Mouse (Mus musculus): ENCODE measurements around the gene Smarcd1. TPM values are rescaled to one million over a fixed set of nuclear protein-coding genes. Genes with fewer than 3 reads are reported as not detected.
A peak's percentile ranks its signal among the peaks of the same experiment; 100 is the strongest.

Gene Smarcd1
- polyA plus RNA-seq, 1 experiment from 2014 or later: 34.0 TPM

GRCm38 (mm10) chr15:99669392-99669791 is 32.5 kb upstream of the Smarcd1 start:
- H3K4me3 ChIP-seq (replicated peaks): no peak overlapping the region
- peaks cover 25% of the 10 kb centered on the region for H3K4me1 ChIP-seq (replicated peaks)
- H3K36me3 ChIP-seq: no peaks in the 10 kb centered on the region
- no peak overlapping the region for H3K9ac ChIP-seq
- H3K4me2 ChIP-seq (replicated peaks): no peak overlapping the region
- no peaks in the 10 kb centered on the region for H3K9me3 ChIP-seq
- H3K27me3 ChIP-seq (replicated peaks): peaks cover 56% of the 10 kb centered on the region
- no peak for ATAC-seq
- 0% methylated on average over 1 of the region's 1 CpGs for WGBS
- H3K27ac ChIP-seq: no peak overlapping the region

- H3K27ac ChIP-seq: no peak within 1 kb of the TSS
- H3K4me1 ChIP-seq (replicated peaks): peaks cover 17% of the 10 kb centered on the region
- WGBS: under 1% methylated on average over 45 of the region's 74 CpGs
- H3K9ac ChIP-seq: peak within 1 kb of the TSS; percentile 54
- H3K36me3 ChIP-seq: no peaks in the 10 kb centered on the region
- H3K27me3 ChIP-seq (replicated peaks): peaks cover 57% of the 10 kb centered on the region
- H3K4me2 ChIP-seq (replicated peaks): peak within 1 kb of the TSS; percentile 99
- H3K9me3 ChIP-seq: no peaks in the 10 kb centered on the region
- peak within 1 kb of the TSS; percentile 54 for H3K4me3 ChIP-seq (replicated peaks)
- peak; percentile 89 for ATAC-seq
Measured at GRCm38 (mm10) chr15:99670154-99670821, 31.6 kb upstream of the Smarcd1 start, which contains the start of gene Asic1. Asic1 (plus strand) TSS chr15:99670368.

- peak overlapping the region; percentile 99 for H3K4me2 ChIP-seq (replicated peaks)
- H3K4me3 ChIP-seq (replicated peaks): peak overlapping the region; percentile 54
- no peaks in the 10 kb centered on the region for H3K36me3 ChIP-seq
- H3K9ac ChIP-seq: peak overlapping the region; percentile 54
- peak; percentile 9; the same call in 1 of the 2 replicates for ATAC-seq
- H3K27ac ChIP-seq: no peak overlapping the region
- H3K9me3 ChIP-seq: no peaks in the 10 kb centered on the region
- peaks cover 15% of the 10 kb centered on the region; the same call in 1 of the 2 replicates for H3K4me1 ChIP-seq (replicated peaks)
- WGBS: 7% methylated on average over 15 of the region's 17 CpGs
- peaks cover 48% of the 10 kb centered on the region for H3K27me3 ChIP-seq (replicated peaks)
Measured at GRCm38 (mm10) chr15:99670964-99671670, 30.8 kb upstream of the Smarcd1 start.

GRCm38 (mm10) chr15:99671783-99672182 is 30.1 kb upstream of the Smarcd1 start:
- ATAC-seq: no peak
- WGBS: 69% methylated on average over 14 of the region's 14 CpGs
- no peak overlapping the region for H3K27ac ChIP-seq
- no peak overlapping the region for H3K4me3 ChIP-seq (replicated peaks)
- H3K36me3 ChIP-seq: no peaks in the 10 kb centered on the region
- no peak overlapping the region for H3K9ac ChIP-seq
- peaks cover 42% of the 10 kb centered on the region for H3K27me3 ChIP-seq (replicated peaks)
- H3K9me3 ChIP-seq: no peaks in the 10 kb centered on the region
- H3K4me1 ChIP-seq (replicated peaks): peaks cover 15% of the 10 kb centered on the region; the same call in 1 of the 2 replicates
- H3K4me2 ChIP-seq (replicated peaks): no peak overlapping the region

- WGBS: 81% methylated on average over 3 of the region's 3 CpGs
- H3K27ac ChIP-seq: no peak overlapping the region
- no peaks in the 10 kb centered on the region for H3K9me3 ChIP-seq
- 0 out of 2 replicates have a peak, but pooled peaks cover 17% of the 10 kb centered on the region for H3K4me1 ChIP-seq (replicated peaks)
- H3K27me3 ChIP-seq (replicated peaks): peaks cover 37% of the 10 kb centered on the region
- H3K36me3 ChIP-seq: no peaks in the 10 kb centered on the region
- no peak overlapping the region for H3K4me3 ChIP-seq (replicated peaks)
- no peak overlapping the region for H3K4me2 ChIP-seq (replicated peaks)
- no peak overlapping the region for H3K9ac ChIP-seq
- no peak for ATAC-seq
Measured at GRCm38 (mm10) chr15:99674866-99675265, 27.1 kb upstream of the Smarcd1 start.

- no peak for ATAC-seq
Measured at GRCm38 (mm10) chr15:99677089-99677488, 24.8 kb upstream of the Smarcd1 start.

GRCm38 (mm10) chr15:99678063-99678800 is 23.7 kb upstream of the Smarcd1 start:
- Histone ChIP-seq H3K27me3 (replicated peaks) (peaks cover 12% of the 10 kb centered on the region; the same call in 1 of the 2 replicates), H3K4me2 (replicated peaks) (no peak overlapping the region), H3K9ac (no peak overlapping the region), H3K9me3 (no peaks in the 10 kb centered on the region), H3K4me3 (replicated peaks) (no peak overlapping the region), H3K36me3 (no peaks in the 10 kb centered on the region), H3K4me1 (replicated peaks) (0 out of 2 replicates have a peak, but pooled peaks cover 5% of the 10 kb centered on the region), H3K27ac (no peak overlapping the region)
- 0 out of 2 replicates have a peak, but pooled peaks have one; percentile 28 for ATAC-seq
- WGBS: 16% methylated on average over 13 of the region's 13 CpGs

More at GRCm38 (mm10) chr15:99677089-99677488, 24.8 kb upstream of the Smarcd1 start:
- Histone ChIP-seq H3K27ac (no peak overlapping the region), H3K36me3 (no peaks in the 10 kb centered on the region), H3K4me1 (replicated peaks) (0 out of 2 replicates have a peak, but pooled peaks cover 5% of the 10 kb centered on the region), H3K4me2 (replicated peaks) (no peak overlapping the region), H3K9ac (no peak overlapping the region), H3K27me3 (replicated peaks) (peaks cover 22% of the 10 kb centered on the region), H3K4me3 (replicated peaks) (no peak overlapping the region), H3K9me3 (no peaks in the 10 kb centered on the region)
- WGBS: 50% methylated on average over 8 of the region's 8 CpGs

- Histone ChIP-seq H3K4me1 (replicated peaks) (0 out of 2 replicates have a peak, but pooled peaks cover 5% of the 10 kb centered on the region), H3K36me3 (no peaks in the 10 kb centered on the region), H3K27me3 (replicated peaks) (peaks cover 11% of the 10 kb centered on the region; the same call in 1 of the 2 replicates), H3K9me3 (no peaks in the 10 kb centered on the region), H3K9ac (no peak overlapping the region), H3K4me2 (replicated peaks) (no peak overlapping the region), H3K27ac (no peak overlapping the region), H3K4me3 (replicated peaks) (no peak overlapping the region)
- WGBS: 45% methylated on average over 7 of the region's 7 CpGs
- ATAC-seq: no peak
Measured at GRCm38 (mm10) chr15:99679008-99679407, 22.9 kb upstream of the Smarcd1 start.

- Histone ChIP-seq H3K9me3 (no peaks in the 10 kb centered on the region), H3K27ac (no peak overlapping the region), H3K36me3 (no peaks in the 10 kb centered on the region), H3K4me3 (replicated peaks) (no peak overlapping the region), H3K27me3 (replicated peaks) (0 out of 2 replicates have a peak, but pooled peaks cover 8% of the 10 kb centered on the region), H3K9ac (no peak overlapping the region), H3K4me2 (replicated peaks) (no peak overlapping the region), H3K4me1 (replicated peaks) (0 out of 2 replicates have a peak, but pooled peaks cover 5% of the 10 kb centered on the region)
- no peak for ATAC-seq
- 92% methylated on average over 7 of the region's 7 CpGs for WGBS
Measured at GRCm38 (mm10) chr15:99682880-99683279, 19.0 kb upstream of the Smarcd1 start.

- no peak for ATAC-seq
- H3K36me3 ChIP-seq: no peaks in the 10 kb centered on the region
- no peaks in the 10 kb centered on the region for H3K9me3 ChIP-seq
- H3K9ac ChIP-seq: no peak overlapping the region
- no peak overlapping the region for H3K4me3 ChIP-seq (replicated peaks)
- 87% methylated on average over 5 of the region's 5 CpGs for WGBS
- H3K27ac ChIP-seq: no peak overlapping the region
- H3K4me2 ChIP-seq (replicated peaks): no peak overlapping the region
- H3K27me3 ChIP-seq (replicated peaks): 0 out of 2 replicates have a peak, but pooled peaks cover 6% of the 10 kb centered on the region
- H3K4me1 ChIP-seq (replicated peaks): no peaks in the 10 kb centered on the region
Measured at GRCm38 (mm10) chr15:99684156-99684555, 17.8 kb upstream of the Smarcd1 start.

GRCm38 (mm10) chr15:99688712-99689111 is 13.2 kb upstream of the Smarcd1 start:
- WGBS: 5% methylated on average over 4 of the region's 4 CpGs
- no peak overlapping the region for H3K4me3 ChIP-seq (replicated peaks)
- peak; percentile 58 for ATAC-seq

GRCm38 (mm10) chr15:99690924-99691323 is 11.0 kb upstream of the Smarcd1 start:
- Histone ChIP-seq H3K4me2 (replicated peaks) (no peak overlapping the region), H3K9ac (no peak overlapping the region), H3K4me1 (replicated peaks) (no peaks in the 10 kb centered on the region), H3K9me3 (no peaks in the 10 kb centered on the region), H3K36me3 (no peaks in the 10 kb centered on the region), H3K4me3 (replicated peaks) (no peak overlapping the region), H3K27me3 (replicated peaks) (peaks cover 6% of the 10 kb centered on the region), H3K27ac (no peak overlapping the region)
- no peak for ATAC-seq
- WGBS: 22% methylated on average over 4 of the region's 4 CpGs

More at GRCm38 (mm10) chr15:99688712-99689111, 13.2 kb upstream of the Smarcd1 start:
- Histone ChIP-seq H3K27me3 (replicated peaks) (peaks cover 6% of the 10 kb centered on the region), H3K27ac (no peak overlapping the region), H3K4me1 (replicated peaks) (no peaks in the 10 kb centered on the region), H3K4me2 (replicated peaks) (no peak overlapping the region), H3K36me3 (no peaks in the 10 kb centered on the region), H3K9ac (no peak overlapping the region), H3K9me3 (no peaks in the 10 kb centered on the region)
